Mouse (Mus musculus): ENCODE data around the gene Cand1. TPM values are rescaled to one million over a fixed set of nuclear protein-coding genes. Genes with fewer than 3 reads are reported as not detected.

Cand1 gene
- total RNA-seq, 2 experiments from 2014 or later = 8.8 to 13.1 TPM

Other genes with a start within 250 kb of the Cand1 start
- not detected in 2 replicates for gene Grip1, start 213.8 kb upstream of the Cand1 start, total RNA-seq (2015; ENCODE audit: low replicate concordance)
- not detected in 2 replicates for gene Grip1, start 213.8 kb upstream of the Cand1 start, total RNA-seq (2017; ENCODE audit: low replicate concordance)

Measured in erythroblast, adult 5-6 weeks (primary cell).